Mouse (Mus musculus) liver, embryonic 13.5 days (tissue): ENCODE measurements around the gene Tmem37. TPM values are rescaled to one million over a fixed set of nuclear protein-coding genes. Genes with fewer than 3 reads are reported as not detected.

Source experiments
- polyA plus RNA-seq: library from polyadenylated mRNA; unstranded; fragments of >200 nt; fragmentation: Nextera tagmentation; extraction: Ambion mirVana; gene quantifications from 2 replicates; pipeline ENCODE4 v1.2.1, GENCODE M21; 2015

The Tmem37 gene
- polyA plus RNA-seq, 1 experiment from 2014 or later: 52.5 TPM

Other genes starting within 250 kb of the Tmem37 start
- 1.4 and 2.4 TPM in 2 replicates for gene Ptpn4, start 236.5 kb downstream of the Tmem37 start, polyA plus RNA-seq
- 4.4 TPM in 2 replicates for gene Tmem177, start 160.9 kb downstream of the Tmem37 start, polyA plus RNA-seq
- gene Cfap221, start 76.8 kb downstream of the Tmem37 start, polyA plus RNA-seq: not detected in 2 replicates
- gene Sctr, start 67.2 kb downstream of the Tmem37 start, polyA plus RNA-seq: not detected in 2 replicates
- gene Dbi, start 47.0 kb upstream of the Tmem37 start, polyA plus RNA-seq: 581 and 610 TPM in 2 replicates
- 12.6 and 12.7 TPM in 2 replicates for gene 3110009E18Rik, start 47.1 kb upstream of the Tmem37 start, polyA plus RNA-seq
- gene Steap3, start 198.6 kb upstream of the Tmem37 start, polyA plus RNA-seq: 46.7 and 49.5 TPM in 2 replicates